Mouse (Mus musculus) naive thymus-derived CD4-positive, alpha-beta T cell, adult 5 months (primary cell): ENCODE data around the gene Olfr1507. TPM values are rescaled to one million over a fixed set of nuclear protein-coding genes. Genes with fewer than 3 reads are reported as not detected.

ENCODE experiments used
- polyA plus RNA-seq: library from polyadenylated mRNA; unstranded; fragments of 100-300 nt; shearing (Covaris generic); gene quantifications from one replicate; pipeline ENCODE4 v1.2.1, GENCODE M21; 2017

The Olfr1507 gene
- 0.40 TPM for polyA plus RNA-seq

DNA sequence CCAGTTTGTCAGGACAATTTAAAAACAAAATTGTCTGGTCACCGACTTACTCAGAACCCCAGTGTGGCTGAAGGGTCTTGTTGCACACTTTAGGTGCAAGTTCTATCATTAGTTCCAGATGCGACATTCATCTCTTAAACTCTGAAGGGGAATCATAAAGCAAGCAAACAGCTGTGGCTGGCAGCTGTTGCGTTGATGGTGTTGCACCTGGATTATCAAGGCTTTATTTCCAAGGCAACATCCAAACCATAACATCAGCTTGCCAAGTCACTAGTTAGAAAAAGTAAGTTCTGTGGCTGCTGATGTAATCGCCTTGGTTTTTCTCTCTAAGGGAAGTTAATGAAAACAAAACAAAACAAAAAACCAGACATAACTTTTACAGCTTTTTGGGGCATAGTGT is at the start of gene Olfr1507:
Gene Olfr1507 (minus strand): TSS at position 234 of the 400 bp plus-strand sequence.

DNA sequence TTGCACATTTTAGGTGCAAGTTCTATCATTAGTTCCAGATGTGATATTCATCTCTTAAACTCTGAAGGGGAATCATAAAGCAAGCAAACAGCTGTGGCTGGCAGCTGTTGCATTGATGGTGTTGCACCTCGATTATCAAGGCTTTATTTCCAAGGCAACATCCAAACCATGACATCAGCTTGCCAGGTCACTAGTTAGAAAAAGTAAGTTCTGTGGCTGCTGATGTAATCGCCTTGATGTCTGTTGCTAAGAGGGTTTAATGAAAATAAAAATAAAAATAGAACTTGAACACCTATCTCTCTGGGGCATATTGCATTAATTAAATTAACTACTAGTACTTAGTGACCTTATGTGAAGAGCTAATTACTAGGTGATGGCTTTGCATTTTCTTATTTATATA is 28.2 kb downstream of the Olfr1507 start, which contains the start of gene Olfr1508:
Gene Olfr1508 (minus strand): TSS at position 101 of the 400 bp plus-strand sequence.

DNA sequence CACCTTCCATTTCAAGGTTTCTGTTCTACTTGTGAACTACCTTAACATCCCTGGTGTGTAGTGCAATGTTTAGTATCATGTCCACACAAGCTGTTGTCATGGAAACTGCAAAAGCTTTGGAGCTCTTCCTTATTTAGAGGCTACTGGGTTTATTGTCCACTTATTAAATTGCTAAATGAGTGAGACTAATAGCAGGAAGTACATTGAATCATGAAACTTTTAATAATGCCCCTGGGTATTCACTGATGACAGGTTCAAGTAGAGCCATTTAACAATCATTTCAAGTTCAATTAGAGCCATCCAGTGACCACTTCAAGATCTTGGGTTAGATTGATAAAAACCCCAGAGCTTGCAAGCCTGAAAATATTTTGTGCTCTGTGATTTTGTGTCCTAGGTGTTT is 52.9 kb downstream of the Olfr1507 start, which contains the start of gene Olfr1509:
Gene Olfr1509 (plus strand): TSS at position 301 of the 400 bp plus-strand sequence.

Other genes starting within 250 kb of the Olfr1507 start
- gene Chd8, start 238.0 kb downstream of the Olfr1507 start, polyA plus RNA-seq: 42.7 TPM
- 128 TPM for gene Tox4, start 216.6 kb downstream of the Olfr1507 start, polyA plus RNA-seq
- 19.6 TPM for gene Rab2b, start 216.2 kb downstream of the Olfr1507 start, polyA plus RNA-seq
- 62.6 TPM for gene Mettl3, start 190.6 kb downstream of the Olfr1507 start, polyA plus RNA-seq
- 0.97 TPM for gene Sall2, start 167.0 kb downstream of the Olfr1507 start, polyA plus RNA-seq
- gene Olfr1513, start 139.3 kb downstream of the Olfr1507 start, polyA plus RNA-seq: not detected
- gene Olfr1512, start 116.6 kb downstream of the Olfr1507 start, polyA plus RNA-seq: not detected
- gene Olfr1511, start 98.4 kb downstream of the Olfr1507 start, polyA plus RNA-seq: not detected
- not detected for gene Olfr1510, start 81.4 kb downstream of the Olfr1507 start, polyA plus RNA-seq
- not detected for gene Olfr1509, start 52.8 kb downstream of the Olfr1507 start, polyA plus RNA-seq
- gene Olfr1508, start 28.3 kb downstream of the Olfr1507 start, polyA plus RNA-seq: not detected